In the genomic region with DNA sequence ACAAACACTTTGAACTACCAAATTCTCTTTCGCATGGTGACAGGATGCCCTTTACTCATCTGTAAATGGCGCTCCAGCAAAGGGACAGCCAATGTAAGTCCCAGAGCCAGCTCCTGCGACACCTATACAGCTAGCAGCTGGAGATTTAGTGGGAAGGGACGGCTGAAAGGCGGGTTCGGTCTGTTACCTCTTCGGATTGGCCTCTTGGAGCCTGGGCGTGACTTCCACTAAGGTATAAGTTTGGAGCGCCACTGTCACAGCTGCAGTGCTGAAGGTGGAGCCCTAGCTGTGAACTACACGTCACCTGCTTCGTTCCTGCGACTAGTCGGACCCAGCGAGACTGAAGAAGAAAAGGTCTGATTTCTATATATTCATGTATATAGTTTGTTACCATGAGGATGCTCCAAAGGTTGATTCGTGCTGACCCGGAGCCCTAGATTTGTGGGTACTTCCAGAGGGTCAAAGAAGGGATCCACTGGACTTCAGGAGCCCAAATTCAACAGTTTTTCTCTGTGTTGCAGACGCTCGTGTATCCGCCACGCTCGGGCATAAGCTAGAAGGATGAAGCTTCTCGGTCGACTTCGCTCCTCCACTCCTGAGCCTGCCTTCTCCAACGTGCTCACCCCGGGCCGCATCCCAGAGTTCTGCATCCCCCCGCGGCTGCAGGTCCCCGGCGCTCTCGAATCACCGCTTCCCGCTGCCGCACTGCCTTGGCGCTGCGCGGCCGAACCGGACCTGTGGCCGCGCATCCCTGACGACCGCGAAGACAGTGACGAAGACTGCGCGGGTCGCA, we compare ENCODE assay signal across 8 mouse cellular contexts. TPM values are rescaled to one million over a fixed set of nuclear protein-coding genes. Genes with fewer than 3 reads are reported as not detected.
DNase-seq lines count a peak whose midpoint lies in the region; ATAC-seq and TF ChIP-seq lines count a peak whose summit lies in the region.

Gene C2cd4b (plus strand): TSS at position 275 of the 793 bp plus-strand sequence.

- H3K4me3 ChIP-seq in forebrain, embryonic 13.5 days = peak within 1 kb of the TSS; percentile 66
- peak within 1 kb of the TSS; percentile 61 for H3K4me3 ChIP-seq in lung, embryonic 14.5 days (ENCODE audit: low read depth, low read length)

- no peak for TF ChIP-seq CTCF in brain, embryonic 14.5 days (IDR thresholded peaks at IDR 0.05; ENCODE audit: borderline replicate concordance, extremely low read depth, insufficient read depth, insufficient read length)
- TF ChIP-seq CTCF in lung, embryonic 14.5 days (IDR thresholded peaks at IDR 0.05; ENCODE audit: low read depth) = no peak

- DNase-seq in ES-CJ7 (ENCODE audit: low read depth, low spot score) = peak; percentile 90
- peak; percentile 44 for DNase-seq in brain, embryonic 14.5 days (ENCODE audit: low read depth)
- peak; percentile 67 for DNase-seq in heart, postnatal 4 days
- DNase-seq in layer of hippocampus, adult 18-20 months (ENCODE audit: low spot score in 2 of 2) = peak; percentile 37 to 67
- DNase-seq in lung, embryonic 14.5 days = peak; percentile 74
- DNase-seq in right cerebral cortex, postnatal 10 days (ENCODE audit: low spot score in 2 of 2) = peak; percentile 55 to 61
- DNase-seq in thymus, postnatal 36 days = no peak

- no peaks in the 10 kb centered on the region for H3K9me3 ChIP-seq in forebrain, embryonic 13.5 days (replicated peaks)
- no peaks in the 10 kb centered on the region for H3K9me3 ChIP-seq in lung, embryonic 14.5 days (ENCODE audit: low read depth, low read length)

- H3K27ac ChIP-seq in forebrain, embryonic 13.5 days = peak within 1 kb of the TSS; percentile 57; the same call in 1 of the 2 replicates
- no peak within 1 kb of the TSS for H3K27ac ChIP-seq in lung, embryonic 14.5 days (ENCODE audit: low read depth)

- WGBS in forebrain, embryonic 13.5 days = 1% methylated on average over 49 of the region's 49 CpGs
- WGBS in lung, embryonic 14.5 days = 4% methylated on average over 49 of the region's 49 CpGs

- no peaks in the 10 kb centered on the region for H3K36me3 ChIP-seq in forebrain, embryonic 13.5 days (ENCODE audit: poor library complexity, severe bottlenecking)
- no peaks in the 10 kb centered on the region for H3K36me3 ChIP-seq in lung, embryonic 14.5 days (ENCODE audit: insufficient read depth)

- peaks cover 40% of the 10 kb centered on the region for H3K27me3 ChIP-seq in forebrain, embryonic 13.5 days
- peaks cover 24% of the 10 kb centered on the region for H3K27me3 ChIP-seq in lung, embryonic 14.5 days (ENCODE audit: insufficient read depth, low read length)

- no peak for ATAC-seq in forebrain, embryonic 13.5 days
- peak; percentile 58; the same call in 1 of the 2 replicates for ATAC-seq in lung, embryonic 14.5 days (ENCODE audit: insufficient read depth)

- H3K4me1 ChIP-seq in forebrain, embryonic 13.5 days = peaks cover 9% of the 10 kb centered on the region
- no peaks in the 10 kb centered on the region for H3K4me1 ChIP-seq in lung, embryonic 14.5 days (ENCODE audit: insufficient read depth)

- TF ChIP-seq POLR2A in brain, embryonic 14.5 days (IDR thresholded peaks at IDR 0.05; ENCODE audit: borderline replicate concordance, extremely low read depth, insufficient read depth, insufficient read length, poor library complexity, severe bottlenecking) = no peak

- H3K4me2 ChIP-seq in forebrain, embryonic 13.5 days = peak within 1 kb of the TSS; percentile 94
- H3K4me2 ChIP-seq in lung, embryonic 14.5 days = peak within 1 kb of the TSS; percentile 93

- peak within 1 kb of the TSS; percentile 74 for H3K9ac ChIP-seq in forebrain, embryonic 13.5 days
- peak within 1 kb of the TSS; percentile 56 for H3K9ac ChIP-seq in lung, embryonic 14.5 days

RNA-seq across cellular contexts. Expression of gene C2cd4b, which starts in this region (rescaled TPM):
- 0.53 and 1.2 TPM in 2 replicates for polyA plus RNA-seq in brain, embryonic 14.5 days (2012; rRNA removed)
- polyA plus RNA-seq in forebrain, embryonic 13.5 days (2015; fragmentation: Nextera tagmentation; extraction: Ambion mirVana) = 0.15 TPM in 1 of 2 replicates, not detected in the other
- 1 to 10 TPM in 1 of 2 experiments, under 1 TPM in 1; 0.92 to 1.4 TPM for total RNA-seq in heart, postnatal 4 days (2021)
- total RNA-seq in layer of hippocampus, adult 18-20 months (2021) = 1 to 10 TPM; 6.6 to 6.7 TPM
- 1.1 and 1.7 TPM in 2 replicates for polyA plus RNA-seq in lung, embryonic 14.5 days (2014; fragmentation: Nextera tagmentation; extraction: Ambion mirVana)

Comparison
In these comparisons a context has a peak if more than half of its experiments do, and no peak if none do; other contexts are left out.
1. DNase-seq: peak in ES-CJ7 (single experiment), brain, embryonic 14.5 days (single experiment), heart, postnatal 4 days (single experiment), layer of hippocampus, adult 18-20 months (2 of 2), lung, embryonic 14.5 days (single experiment) and right cerebral cortex, postnatal 10 days (2 of 2); none in thymus, postnatal 36 days (0 of 2).